Mouse (Mus musculus) adrenal gland, postnatal 36 days (tissue): ENCODE results near the gene Gnat2. TPM values are rescaled to one million over a fixed set of nuclear protein-coding genes. Genes with fewer than 3 reads are reported as not detected.
A peak's percentile ranks its signal among the peaks of the same experiment; 100 is the strongest.

ENCODE experiments used
- DNase-seq, 2 experiments: peaks; one replicate each; pipeline ENCODE4 v3.0.0; 2021; ENCODE audit warnings: mixed read lengths in 1 of 2
- total RNA-seq, 2 experiments: library from RNA; stranded (reverse); gene quantifications; 2 replicates each; pipeline ENCODE4 v1.2.3; 2021

Gnat2 gene
- total RNA-seq, 2 experiments from 2014 or later: 11.5 to 14.7 TPM

DNA sequence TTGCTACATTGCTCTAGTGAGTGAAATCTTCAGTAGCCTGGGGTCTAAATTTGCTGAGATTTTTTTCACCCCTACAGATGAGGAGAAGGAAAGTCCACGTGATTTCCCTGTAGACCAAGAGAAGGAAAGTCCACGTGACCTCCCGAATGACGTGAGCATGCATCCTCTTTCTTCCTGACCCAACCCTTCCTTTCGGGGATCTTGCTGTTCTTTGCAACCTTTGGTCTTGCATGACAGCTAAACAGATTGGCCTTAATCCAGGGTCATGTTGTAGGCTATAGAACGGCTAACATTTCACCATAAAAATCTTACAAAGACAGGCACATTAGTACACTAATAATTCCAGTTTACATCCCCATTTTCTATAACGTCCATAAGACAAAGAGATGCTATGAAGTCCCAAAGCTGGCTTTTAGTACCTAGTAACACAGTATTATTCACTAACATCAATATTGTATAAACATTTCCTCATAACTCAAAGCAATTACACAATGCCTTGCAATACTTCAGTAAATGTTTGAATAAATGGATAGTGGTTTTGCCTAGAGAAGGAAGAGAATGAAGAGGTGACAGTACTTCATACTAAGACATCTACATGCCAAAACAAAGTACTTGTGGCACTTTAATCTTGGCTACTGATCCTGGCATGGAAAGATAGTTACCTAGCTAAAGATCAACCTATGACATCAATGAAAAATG is 21.2 kb downstream of the Gnat2 start:
- no peak for DNase-seq

DNA sequence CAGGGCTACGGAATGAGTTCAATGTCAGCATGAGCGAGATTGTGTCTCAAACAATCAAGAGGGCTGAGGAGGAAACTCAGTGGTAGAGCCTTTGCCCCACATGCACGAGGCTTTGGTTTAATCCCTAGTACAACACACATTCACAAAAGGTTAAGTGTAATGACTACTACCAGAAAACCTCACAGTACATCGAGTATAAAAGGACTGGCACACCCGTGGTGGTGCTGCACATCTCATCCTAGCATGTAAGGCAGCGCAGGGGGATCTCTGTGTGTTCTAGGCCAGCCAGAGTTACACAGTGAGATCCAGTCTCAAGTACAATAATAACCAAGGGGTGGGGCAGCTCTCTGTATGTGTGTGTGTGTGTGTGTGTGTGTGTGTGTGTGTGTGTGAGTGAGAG is 24.9 kb downstream of the Gnat2 start:
- DNase-seq: no peak

DNA sequence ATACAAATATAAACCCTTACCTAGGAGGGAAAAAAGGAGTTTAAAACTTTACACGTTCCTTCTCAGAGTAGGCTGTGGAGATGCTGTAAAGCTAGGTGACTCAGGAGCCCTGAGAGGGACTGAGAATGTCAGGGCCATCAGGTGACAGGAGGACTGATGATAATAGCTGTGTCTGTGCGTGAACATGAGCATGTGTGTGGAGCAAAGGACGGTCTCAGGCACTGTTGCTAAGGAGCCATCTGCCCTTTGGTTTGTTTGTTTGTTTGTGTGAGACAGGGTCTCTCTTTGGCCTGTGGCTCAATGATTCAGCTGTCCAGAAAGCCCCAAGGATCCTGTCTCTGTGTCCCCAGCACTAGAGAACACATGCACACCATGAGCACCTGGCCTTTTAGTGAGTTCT is 28.5 kb downstream of the Gnat2 start:
- peak; percentile 40 to 44 for DNase-seq

DNA sequence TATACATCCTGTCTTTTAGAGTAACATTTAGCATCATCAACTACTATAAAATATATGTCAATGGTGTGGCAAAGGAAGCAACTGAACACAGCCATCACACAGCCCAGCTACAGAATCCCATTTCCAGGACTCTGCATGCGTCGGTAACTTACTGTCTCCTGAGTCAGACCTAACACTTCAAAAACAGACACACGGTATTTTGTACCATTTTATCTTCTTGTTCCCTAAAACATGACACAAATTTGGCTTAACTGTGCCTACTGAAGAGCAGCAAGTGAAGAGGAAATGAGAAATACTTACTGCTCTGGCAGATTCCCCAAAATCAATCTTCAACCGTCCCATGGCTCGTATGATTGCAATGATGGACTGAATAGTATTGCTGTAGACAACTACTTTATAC is 30.7 kb downstream of the Gnat2 start:
- no peak for DNase-seq

DNA sequence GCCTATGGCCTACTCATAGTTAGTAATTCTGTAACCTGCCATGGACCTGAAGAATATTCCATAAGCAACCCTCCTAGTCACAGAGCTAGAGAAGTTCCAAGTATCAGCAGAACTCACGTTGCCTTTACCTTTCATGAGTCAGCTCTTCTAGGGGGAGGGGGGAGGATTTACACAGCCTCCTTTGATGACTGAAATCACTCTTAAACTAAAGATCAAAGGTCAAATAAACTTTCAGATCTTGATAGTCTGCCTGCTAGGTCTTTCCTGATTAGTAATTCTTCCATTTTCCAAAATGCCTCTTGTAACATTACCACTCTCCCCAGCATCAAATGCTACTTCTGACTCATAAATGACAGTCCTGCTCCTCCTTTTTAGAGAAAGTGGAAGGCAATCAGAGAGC is 31.5 kb downstream of the Gnat2 start:
- no peak for DNase-seq

DNA sequence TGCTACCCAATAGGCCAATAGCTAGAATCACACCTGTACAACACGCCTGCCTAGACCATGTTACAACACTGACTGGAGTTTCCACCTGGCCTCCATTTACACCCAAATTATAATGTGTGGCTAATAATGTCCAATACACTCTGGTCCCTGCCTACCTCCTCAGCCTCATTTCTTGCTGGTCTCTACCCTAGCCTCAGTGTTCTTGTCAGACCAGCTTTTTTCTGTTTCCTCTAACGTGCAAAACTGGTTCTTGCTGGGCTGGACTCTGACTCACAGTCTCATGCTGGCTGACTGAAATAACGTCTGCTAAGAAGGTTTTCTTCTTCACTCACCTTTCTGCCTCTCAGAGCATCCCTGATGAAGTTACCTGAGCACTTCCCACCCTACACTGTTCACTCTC is 33.7 kb downstream of the Gnat2 start:
- DNase-seq: no peak

DNA sequence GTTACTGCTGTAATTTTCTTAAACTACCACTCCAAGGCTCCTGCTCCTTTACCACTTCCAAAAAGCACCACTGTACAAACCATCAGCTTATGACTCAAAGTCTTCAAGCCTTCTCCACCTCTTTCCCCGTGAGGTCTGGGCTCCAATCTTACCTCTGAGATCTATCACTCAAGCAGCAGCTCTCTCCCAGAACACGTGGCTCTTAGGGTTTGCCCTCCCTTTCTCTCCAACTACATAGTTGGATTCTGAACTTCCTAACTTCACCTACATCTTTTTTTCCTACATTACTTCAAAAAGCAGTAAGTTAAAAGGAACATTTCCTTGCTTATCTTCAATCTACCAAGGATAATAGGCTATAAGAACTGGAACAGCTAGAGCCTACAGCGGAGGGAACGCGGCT is 35.9 kb downstream of the Gnat2 start:
- DNase-seq: no peak

DNA sequence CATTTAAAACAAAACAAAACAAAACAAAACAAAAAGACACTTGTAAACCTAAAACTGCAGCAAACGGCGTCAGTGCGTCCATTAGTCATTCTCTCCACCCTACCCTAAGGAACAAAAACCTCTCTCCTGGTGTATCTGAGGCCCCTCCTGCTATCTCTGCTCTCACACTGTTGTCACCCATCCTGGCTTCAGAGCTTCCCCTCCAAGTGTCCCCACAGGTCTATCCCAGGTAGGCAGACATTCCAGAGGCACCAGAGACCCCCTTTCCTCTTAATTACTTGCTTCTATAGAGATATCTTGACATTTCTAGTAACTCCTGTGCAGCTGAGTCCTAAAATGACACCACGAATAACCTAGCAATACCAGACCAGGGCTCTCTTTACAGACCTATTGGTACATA is 36.8 kb downstream of the Gnat2 start:
- DNase-seq: no peak

DNA sequence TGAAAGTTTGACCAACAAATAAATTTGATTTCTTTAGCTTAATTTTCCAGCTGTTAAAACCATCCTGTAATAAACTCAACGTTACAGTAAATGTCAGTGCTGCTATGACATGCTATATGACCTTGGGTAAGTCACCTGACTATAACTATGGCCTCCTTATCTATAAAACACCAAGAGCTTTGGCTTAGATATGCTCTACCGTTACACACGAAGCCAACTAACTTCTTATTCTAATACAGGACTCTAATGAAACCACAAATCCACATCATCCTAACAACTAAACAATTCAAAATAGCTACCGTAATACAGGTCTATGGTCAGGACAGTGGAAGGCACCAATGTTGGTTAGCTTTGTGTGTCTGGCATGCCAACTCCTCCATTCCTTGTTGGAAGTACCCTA is 37.2 kb downstream of the Gnat2 start:
- no peak for DNase-seq

DNA sequence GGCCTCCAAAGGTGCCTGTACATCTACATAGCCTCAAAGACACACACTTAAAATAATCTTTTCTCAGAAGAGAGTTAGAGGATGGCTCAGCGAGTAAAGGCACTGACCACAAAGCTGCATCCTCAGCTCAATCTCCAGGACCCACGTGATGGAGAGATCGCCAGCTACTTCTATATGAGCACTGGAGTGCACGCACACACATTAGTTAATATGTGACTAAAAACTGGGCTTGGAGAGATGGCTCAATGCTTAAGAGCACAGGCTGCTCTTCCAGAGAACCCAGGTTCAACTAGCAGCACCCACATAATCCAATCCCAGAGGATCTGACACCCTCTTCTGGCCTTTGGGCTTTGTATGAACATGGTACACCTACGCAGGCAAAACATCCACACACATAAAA is 38.6 kb downstream of the Gnat2 start:
- DNase-seq: no peak

DNA sequence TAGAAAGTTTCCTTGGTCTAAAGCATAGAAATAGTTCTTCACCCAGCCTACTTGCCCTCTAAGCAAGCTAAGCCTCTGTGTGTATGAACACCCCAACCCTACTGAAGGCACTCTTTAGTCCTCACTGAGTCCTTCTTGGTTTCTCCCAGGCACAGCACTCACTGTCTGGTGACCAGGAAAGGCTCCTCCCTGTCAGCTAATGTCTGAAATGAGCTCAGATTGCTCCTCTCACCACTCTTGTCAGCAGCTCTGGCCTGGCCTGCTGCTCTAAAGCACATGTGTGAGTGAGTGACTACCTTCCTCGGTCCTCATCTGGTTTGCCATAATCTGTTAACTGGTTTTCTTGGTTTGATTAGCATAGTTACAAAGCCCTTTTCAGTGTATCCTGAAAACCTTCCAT is 39.2 kb downstream of the Gnat2 start:
- DNase-seq: no peak

DNA sequence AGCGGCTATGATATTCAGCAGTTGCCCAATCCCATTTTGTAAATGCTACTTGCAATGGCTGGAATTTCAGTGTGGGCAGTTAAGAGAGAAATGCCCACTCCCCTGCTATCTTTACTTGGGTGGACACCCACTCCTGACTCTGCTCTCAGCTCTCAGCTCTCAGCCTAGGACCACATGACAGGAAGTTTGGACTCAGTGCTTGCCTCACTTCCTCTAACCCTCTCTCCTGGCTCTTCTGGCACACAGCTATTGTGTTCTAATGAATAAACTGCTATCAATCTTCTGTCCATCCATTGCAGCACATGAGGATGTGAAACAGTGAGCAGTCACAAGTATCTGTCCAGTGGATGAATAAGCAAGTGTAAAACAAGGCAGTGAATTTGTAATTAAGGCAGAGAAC is 39.9 kb downstream of the Gnat2 start:
- DNase-seq: no peak

DNA sequence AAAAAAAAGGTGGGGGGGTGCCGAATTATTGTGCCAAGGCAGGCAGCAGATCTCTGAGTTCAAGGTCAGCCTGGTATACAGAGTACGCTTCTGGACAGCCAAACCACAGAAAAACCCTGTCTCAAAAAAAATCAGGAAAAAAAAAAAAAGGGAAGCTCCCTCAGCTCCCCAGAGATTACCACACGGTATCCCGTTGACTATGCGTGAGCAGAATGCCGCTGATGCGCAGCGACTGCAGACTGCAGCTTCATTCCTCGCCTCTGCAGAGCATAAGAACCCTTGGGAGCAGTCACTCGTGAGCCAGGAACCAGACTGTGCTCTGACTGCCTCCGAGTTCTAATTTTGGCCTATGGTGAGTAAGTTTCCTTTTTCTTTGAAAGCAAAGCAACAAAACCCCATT is 42.1 kb downstream of the Gnat2 start:
- peak; percentile 40 to 53 for DNase-seq

DNA sequence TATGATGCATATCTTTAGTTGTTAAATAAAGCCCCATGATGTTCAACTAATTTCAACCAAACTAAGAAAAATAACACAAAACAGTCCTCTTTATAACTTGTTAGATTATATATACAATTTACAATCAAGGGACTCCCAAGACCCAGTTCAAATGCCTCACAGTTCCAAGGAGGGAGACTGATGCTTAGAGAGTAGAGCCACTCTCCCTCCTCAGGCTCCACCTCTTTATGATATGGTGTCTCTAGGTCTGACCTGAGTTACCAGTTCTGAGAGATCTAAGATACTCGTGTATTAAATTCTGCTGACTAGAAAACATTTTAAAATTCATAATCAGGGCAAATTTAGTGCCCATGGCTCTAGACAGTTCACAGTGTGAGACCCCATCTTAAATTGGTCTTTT is 46.5 kb downstream of the Gnat2 start:
- no peak for DNase-seq

DNA sequence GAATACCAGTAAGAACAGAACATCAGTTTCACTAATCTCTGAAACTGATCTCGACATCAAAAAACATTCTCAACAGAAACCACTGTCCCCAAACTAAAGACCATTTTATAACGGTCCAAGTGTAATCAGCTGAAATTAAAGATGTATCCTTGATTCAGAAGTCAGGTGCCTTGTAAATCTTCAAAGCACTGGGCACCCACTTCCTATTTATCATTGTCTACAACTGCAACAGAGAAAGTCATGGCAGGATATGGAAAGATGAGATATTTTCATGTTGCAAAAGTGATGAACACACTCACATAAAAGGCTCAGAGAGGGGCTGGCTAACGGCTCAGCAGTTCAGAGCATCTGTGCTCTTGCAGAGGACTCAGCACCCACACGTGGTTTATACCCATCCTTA is 48.2 kb downstream of the Gnat2 start:
- DNase-seq: no peak

DNA sequence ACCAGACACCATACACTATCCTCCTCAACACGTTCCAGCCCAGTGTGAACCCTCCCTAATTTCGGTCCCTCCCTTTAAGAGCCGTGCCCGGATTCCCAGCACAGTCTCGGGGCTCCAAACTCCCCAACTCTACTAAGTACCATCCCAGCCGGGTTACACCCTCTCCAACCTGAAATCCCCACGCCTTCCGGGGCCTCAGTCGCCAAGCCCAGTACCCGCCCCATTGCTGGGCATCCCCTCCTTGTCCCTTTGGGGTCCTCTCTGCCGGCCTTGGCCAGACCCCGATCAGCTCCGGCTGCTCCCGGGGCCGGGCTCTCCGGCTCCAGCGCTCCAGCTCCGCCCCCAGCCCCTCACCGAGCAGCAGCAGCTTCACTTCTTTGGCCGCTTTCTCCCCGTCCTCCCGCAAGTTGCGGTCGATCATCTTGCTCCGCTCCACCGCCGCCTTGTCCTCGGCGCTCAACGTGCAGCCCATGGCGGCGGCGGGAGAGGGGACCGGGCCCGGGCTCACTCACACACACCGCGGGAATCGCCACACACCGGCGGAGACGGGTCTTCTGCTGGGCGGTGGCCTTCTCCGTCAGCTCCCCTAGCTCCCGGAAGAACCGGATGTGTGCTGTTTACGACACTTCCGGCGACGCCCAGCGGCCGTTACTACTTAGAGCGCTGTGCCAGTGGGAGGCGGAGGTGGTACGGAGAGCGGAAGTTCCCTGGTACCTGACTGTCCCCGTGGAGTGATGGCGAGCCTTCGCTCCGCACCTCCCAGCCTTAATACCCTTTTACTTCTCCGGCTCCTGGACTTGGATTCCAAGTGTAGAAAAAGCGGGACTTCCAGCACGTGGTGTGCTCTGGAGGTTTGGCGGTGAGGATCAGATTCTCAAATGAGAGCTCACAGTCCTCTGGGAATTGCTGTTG is 53.2 kb downstream of the Gnat2 start, which contains the start of gene Gnai3:
Gene Gnai3 (minus strand): TSS at position 613 of the 912 bp plus-strand sequence.
- DNase-seq: peak; percentile 94

DNA sequence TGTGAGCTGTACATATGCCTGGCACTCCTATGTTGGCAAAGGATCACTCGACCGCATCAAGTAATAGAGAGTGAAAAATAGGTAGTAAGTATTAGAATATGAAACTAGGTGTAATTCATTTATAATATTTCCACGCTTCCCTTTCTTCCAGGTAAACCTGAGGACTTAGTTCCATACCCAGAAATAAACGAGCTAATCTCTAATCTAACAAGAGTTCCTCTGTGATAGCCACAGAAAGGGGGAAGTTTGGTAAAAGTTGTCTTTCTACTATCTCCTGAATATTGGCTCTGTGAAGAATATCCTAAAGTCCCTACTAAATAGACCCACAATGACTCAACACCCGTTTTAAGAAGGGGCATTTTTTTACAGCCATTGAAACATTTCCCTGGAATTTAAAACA is 54.1 kb downstream of the Gnat2 start:
- DNase-seq: no peak

DNA sequence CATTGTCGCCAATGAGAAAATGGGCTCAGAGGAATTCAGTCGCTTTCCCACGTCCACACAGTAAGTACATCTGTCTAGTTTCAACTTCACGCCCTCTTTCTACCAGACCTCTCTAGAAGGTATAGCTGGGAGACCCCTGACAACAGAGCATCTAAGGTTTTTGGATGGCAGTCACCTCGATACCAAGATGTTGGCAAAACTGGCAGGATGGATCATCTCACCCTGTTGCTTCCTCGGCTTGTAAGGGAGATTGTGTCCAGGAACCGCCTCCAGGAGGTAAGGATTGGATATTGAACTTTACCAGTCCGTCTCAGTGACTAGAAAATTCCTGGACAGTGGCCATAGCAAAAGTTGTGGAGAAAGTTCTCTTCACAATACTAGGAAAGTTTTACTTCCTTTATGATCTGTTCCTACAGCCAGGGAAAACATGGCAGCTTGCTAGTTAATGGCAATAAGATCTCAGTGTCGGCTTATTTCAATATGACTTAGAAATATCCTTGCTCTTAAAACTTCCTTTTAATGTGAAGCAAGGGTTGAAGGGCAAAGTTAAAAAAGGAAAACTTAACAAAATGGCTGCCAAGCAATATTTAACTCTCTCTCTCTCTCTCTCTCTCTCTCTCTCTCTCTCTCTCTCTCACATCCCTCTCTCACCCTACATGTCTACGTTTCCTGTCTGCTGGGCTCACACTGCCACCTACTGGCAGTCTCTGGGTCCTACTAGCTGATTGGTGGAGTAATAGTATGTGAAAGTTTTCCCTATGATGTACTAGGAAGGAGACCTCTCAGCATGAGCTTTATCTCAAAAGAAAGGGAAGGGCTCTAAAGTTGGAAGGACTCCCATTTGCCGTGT is 55.0 kb downstream of the Gnat2 start:
- DNase-seq: peak; percentile 89 to 90
